Mouse (Mus musculus) kidney, postnatal 36 days (tissue): ENCODE data around the gene Gm973.
"Not testable (repeated sequence)": the region's sequence is repeated elsewhere in the genome, so short reads cannot be mapped to it uniquely, and the experiment has no call there.

Experiments
- DNase-seq, 2 experiments: peaks; one replicate each; pipeline ENCODE4 v3.0.0; 2021 to 2022; ENCODE audit warnings: mixed read lengths in 2 of 2

Gm973 gene

GRCm38 (mm10) chr1:59592359-59592758 is 76.3 kb downstream of the Gm973 start:
- no peak for DNase-seq

GRCm38 (mm10) chr1:59592876-59593275 is 76.8 kb downstream of the Gm973 start:
- no peak for DNase-seq

GRCm38 (mm10) chr1:59593622-59594035 is 77.6 kb downstream of the Gm973 start:
- no peak for DNase-seq

GRCm38 (mm10) chr1:59594586-59595266 is 78.7 kb downstream of the Gm973 start:
- DNase-seq: no peak

- no peak for DNase-seq
Measured at GRCm38 (mm10) chr1:59595609-59596008, 79.5 kb downstream of the Gm973 start.

GRCm38 (mm10) chr1:59602531-59603416 is 86.7 kb downstream of the Gm973 start:
- DNase-seq: no peak

- no peak for DNase-seq
Measured at GRCm38 (mm10) chr1:59603417-59603712, 87.3 kb downstream of the Gm973 start.

GRCm38 (mm10) chr1:59603893-59604292 is 87.8 kb downstream of the Gm973 start:
- DNase-seq: peak in 1 of 2 experiments; percentile 30

- DNase-seq: no peak
Measured at GRCm38 (mm10) chr1:59606479-59606878, 90.4 kb downstream of the Gm973 start.

- DNase-seq: no peak
Measured at GRCm38 (mm10) chr1:59607071-59607470, 91.0 kb downstream of the Gm973 start.

- DNase-seq: no peak
Measured at GRCm38 (mm10) chr1:59608125-59608762, 92.2 kb downstream of the Gm973 start.

GRCm38 (mm10) chr1:59608920-59609319 is 92.9 kb downstream of the Gm973 start:
- DNase-seq: no peak

- peak in 1 of 2 experiments; percentile 26 for DNase-seq
Measured at GRCm38 (mm10) chr1:59609458-59609857, 93.4 kb downstream of the Gm973 start.

- DNase-seq: peak; percentile 67 to 68
Measured at GRCm38 (mm10) chr1:59609896-59610295, 93.8 kb downstream of the Gm973 start.

- DNase-seq: no peak
Measured at GRCm38 (mm10) chr1:59610929-59611328, 94.9 kb downstream of the Gm973 start.

GRCm38 (mm10) chr1:59613795-59614194 is 97.7 kb downstream of the Gm973 start:
- DNase-seq: peak; percentile 35 to 79

- DNase-seq: no peak
Measured at GRCm38 (mm10) chr1:59615021-59615420, 99.0 kb downstream of the Gm973 start.

GRCm38 (mm10) chr1:59619201-59619600 is 103.1 kb downstream of the Gm973 start:
- no peak for DNase-seq

GRCm38 (mm10) chr1:59623325-59624017 is 107.4 kb downstream of the Gm973 start:
- peak; percentile 61 to 85 for DNase-seq

- peak; percentile 28 to 55 for DNase-seq
Measured at GRCm38 (mm10) chr1:59625410-59625809, 109.3 kb downstream of the Gm973 start.

- DNase-seq: no peak
Measured at GRCm38 (mm10) chr1:59629194-59629593, 113.1 kb downstream of the Gm973 start.

GRCm38 (mm10) chr1:59630356-59630755 is 114.3 kb downstream of the Gm973 start:
- DNase-seq: not testable (repeated sequence)
